Mouse (Mus musculus) ES-E14 (cell line): ENCODE measurements around the gene Slc39a9. TPM values are rescaled to one million over a fixed set of nuclear protein-coding genes. Genes with fewer than 3 reads are reported as not detected.

Source experiments
- DNase-seq: peaks from one replicate; pipeline ENCODE4 v3.0.0-alpha.2; 2013; ENCODE audit warnings: low read depth, low spot score
- H3K27ac ChIP-seq: 2 replicates; pipeline ENCODE4 v1.5.1; 2012; ENCODE audit warnings: low read depth, mild to moderate bottlenecking, low read length, moderate library complexity, mixed read lengths; ENCODE audit not compliant: poor library complexity, insufficient read depth, severe bottlenecking
- H3K36me3 ChIP-seq: 2 replicates; pipeline ENCODE4 v1.6.1; 2012; ENCODE audit warnings: mild to moderate bottlenecking, low read length, moderate library complexity, mixed read lengths; ENCODE audit not compliant: control insufficient read depth, poor library complexity, insufficient read depth, severe bottlenecking
- H3K4me1 ChIP-seq, 2 experiments: fragments of 150-350 bp in 1 of 2; sonication (generic) in 1 of 2; 2 replicates each; pipeline ENCODE4 v1.6.1; 2012; ENCODE audit warnings: low read length in 2 of 2, mild to moderate bottlenecking in 1 of 2, mixed read lengths in 1 of 2; ENCODE audit not compliant: control insufficient read depth in 2 of 2, insufficient read depth in 2 of 2, poor library complexity in 1 of 2
- H3K4me3 ChIP-seq, 2 experiments: fragments of 150-350 bp in 1 of 2; sonication (generic) in 1 of 2; 2 replicates each; pipeline ENCODE4 v1.5.1; 2012; ENCODE audit warnings: low read length in 2 of 2, low read depth in 1 of 2, mild to moderate bottlenecking in 1 of 2, mixed read lengths in 1 of 2; ENCODE audit not compliant: insufficient read depth in 1 of 2, poor library complexity in 1 of 2, severe bottlenecking in 1 of 2
- H3K9ac ChIP-seq: 2 replicates; pipeline ENCODE4 v1.6.1; 2012; ENCODE audit warnings: low read depth, mild to moderate bottlenecking, low read length, mixed read lengths; ENCODE audit not compliant: poor library complexity, insufficient read depth, severe bottlenecking
- H3K9me3 ChIP-seq: fragments of 150-350 bp; sonication (generic); 2 replicates; pipeline ENCODE4 v1.6.1; 2012; ENCODE audit warnings: low read depth, mild to moderate bottlenecking, low read length; ENCODE audit not compliant: control insufficient read depth, insufficient read depth
- CHD2 ChIP-seq: IDR thresholded peaks from 2 replicates; pipeline ENCODE4 v1.6.1; 2014; ENCODE audit warnings: mild to moderate bottlenecking, low read depth, low read length, inconsistent platforms
- HCFC1 ChIP-seq: IDR thresholded peaks from 2 replicates; pipeline ENCODE4 v1.6.1; 2012; ENCODE audit warnings: low read length, inconsistent platforms, borderline replicate concordance; ENCODE audit not compliant: insufficient read depth
- MAFK ChIP-seq: IDR thresholded peaks from 2 replicates; pipeline ENCODE4 v1.6.1; 2014; ENCODE audit warnings: mild to moderate bottlenecking, low read depth, low read length, inconsistent platforms; ENCODE audit not compliant: insufficient read depth
- ZC3H11A ChIP-seq: IDR thresholded peaks from 2 replicates; pipeline ENCODE4 v1.6.1; 2012; ENCODE audit warnings: low read depth, mild to moderate bottlenecking, inconsistent platforms, low read length, borderline replicate concordance
- ZNF384 ChIP-seq: IDR thresholded peaks from 2 replicates; pipeline ENCODE4 v1.6.1; 2012; ENCODE audit warnings: low read depth, low read length, inconsistent platforms
- in situ Hi-C, 2 experiments: fragments of 600-800 bp; cut with MboI; formaldehyde crosslinking; loops; one replicate each; pipeline ENCODE4 v1.15.1; 2025; ENCODE audit warnings: low sequenced_read_pairs in 2 of 2, inconsistent platforms in 1 of 2; ENCODE audit not compliant: unreplicated experiment in 2 of 2
- total RNA-seq: library from RNA; depleted of rRNA; stranded (reverse); fragments of 300-350 nt; gene quantifications from 2 replicates; pipeline ENCODE4 v1.2.3, GENCODE M21; 2012

Slc39a9 gene
- total RNA-seq, 1 experiment = 21.7 TPM

- in situ Hi-C loops = no loop called here
- H3K4me3 ChIP-seq = peak overlapping the region; percentile 66 to 91
- H3K36me3 ChIP-seq = peaks cover 13% of the 10 kb centered on the region
- no peaks in the 10 kb centered on the region for H3K9me3 ChIP-seq
- peak overlapping the region; percentile 77 for H3K9ac ChIP-seq
- TF ChIP-seq HCFC1 (no peak), MAFK (no peak), CHD2 (no peak), ZC3H11A (no peak), ZNF384 (no peak)
- DNase-seq = no peak
- H3K4me1 ChIP-seq = peaks cover 5 to 6% of the 10 kb centered on the region in 2 experiments; a peak in 3 of 4 replicates
- H3K27ac ChIP-seq = no peak overlapping the region
These were observed 804 bp downstream of the Slc39a9 start for GRCm38 (mm10) chr12:80644506-80644868.

- H3K27ac ChIP-seq = no peak overlapping the region
- H3K9me3 ChIP-seq = no peaks in the 10 kb centered on the region
- H3K36me3 ChIP-seq = peaks cover 2% of the 10 kb centered on the region; the same call in 1 of the 2 replicates
- TF ChIP-seq ZNF384 (no peak), CHD2 (no peak), ZC3H11A (no peak), HCFC1 (no peak), MAFK (no peak)
- H3K9ac ChIP-seq = no peak overlapping the region
- DNase-seq = no peak
- in situ Hi-C loops = no loop called here
- peaks cover 2 to 6% of the 10 kb centered on the region in 2 experiments; a peak in 3 of 4 replicates for H3K4me1 ChIP-seq
- no peak overlapping the region for H3K4me3 ChIP-seq
These were observed 2.7 kb downstream of the Slc39a9 start for GRCm38 (mm10) chr12:80646377-80646776.

- no peak for DNase-seq
- in situ Hi-C loops = no loop called here
- no peak overlapping the region for H3K27ac ChIP-seq
- no peaks in the 10 kb centered on the region for H3K36me3 ChIP-seq
- no peak overlapping the region for H3K9ac ChIP-seq
- H3K9me3 ChIP-seq = no peaks in the 10 kb centered on the region
- TF ChIP-seq MAFK (no peak), HCFC1 (no peak), ZC3H11A (no peak), CHD2 (no peak), ZNF384 (no peak)
- no peak overlapping the region for H3K4me3 ChIP-seq
- H3K4me1 ChIP-seq = no peaks in the 10 kb centered on the region
These were observed 10.4 kb downstream of the Slc39a9 start for GRCm38 (mm10) chr12:80653951-80654658.

- Histone ChIP-seq H3K4me1 (no peaks in the 10 kb centered on the region), H3K4me3 (no peak overlapping the region), H3K9me3 (no peaks in the 10 kb centered on the region), H3K27ac (no peak overlapping the region), H3K36me3 (no peaks in the 10 kb centered on the region), H3K9ac (no peak overlapping the region)
- in situ Hi-C loops = no loop called here
- TF ChIP-seq HCFC1 (no peak), ZNF384 (no peak), CHD2 (no peak), ZC3H11A (no peak), MAFK (no peak)
- no peak for DNase-seq
These were observed 11.0 kb downstream of the Slc39a9 start for GRCm38 (mm10) chr12:80654659-80655025.

- no peak for TF ChIP-seq CHD2
- no peak for TF ChIP-seq ZNF384
- TF ChIP-seq HCFC1 = no peak
- no peak for TF ChIP-seq ZC3H11A
- TF ChIP-seq MAFK = no peak
- H3K27ac ChIP-seq = no peak overlapping the region
- no peaks in the 10 kb centered on the region for H3K4me1 ChIP-seq
- H3K9me3 ChIP-seq = no peaks in the 10 kb centered on the region
- no peak for DNase-seq
- no peaks in the 10 kb centered on the region; the same call in none of the 2 replicates for H3K36me3 ChIP-seq
- in situ Hi-C loops = no loop called here
- no peak overlapping the region for H3K4me3 ChIP-seq
- H3K9ac ChIP-seq = no peak overlapping the region
These were observed 15.0 kb downstream of the Slc39a9 start for GRCm38 (mm10) chr12:80658661-80659060.
